Mouse (Mus musculus): Measurements from ENCODE around the gene Zranb3.

DNA sequence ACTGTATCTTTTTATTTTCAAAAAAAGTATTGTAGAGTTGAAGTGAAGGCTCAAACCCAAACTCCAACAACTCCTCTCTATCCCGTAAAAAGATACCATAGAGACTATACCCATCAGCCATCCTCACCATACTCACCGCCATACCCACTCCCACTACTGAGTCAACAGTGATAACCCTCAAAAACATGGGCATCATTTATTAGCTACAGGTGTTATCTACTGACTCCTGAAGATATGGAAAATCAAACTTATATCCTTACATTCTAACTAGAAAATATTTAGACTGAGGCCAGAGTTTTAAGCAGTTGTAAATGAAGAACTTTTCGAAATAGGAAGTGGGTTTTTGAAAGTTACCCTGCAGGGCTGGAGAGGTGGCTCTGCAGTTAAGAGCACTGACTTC, 32.8 kb downstream of the Zranb3 start:
- TF ChIP-seq CTCF (IDR thresholded peaks at IDR 0.05; ENCODE audit: extremely low read depth, insufficient read length, insufficient replicate concordance, low read depth, low read length) (no peak), POLR2A (IDR thresholded peaks at IDR 0.05; ENCODE audit: low read depth, low read length) (no peak)
